Mouse (Mus musculus): ENCODE measurements around the gene Tek.

The Tek gene

GRCm38 (mm10) chr4:94803187-94803586, 64.1 kb downstream of the Tek start:
- no peak for DNase-seq (ENCODE audit: low spot score in 2 of 2)

- DNase-seq (ENCODE audit: low spot score in 2 of 2), result no peak
Observed at GRCm38 (mm10) chr4:94810616-94811015, 71.5 kb downstream of the Tek start.

GRCm38 (mm10) chr4:94826891-94827290, 87.8 kb downstream of the Tek start:
- no peak for DNase-seq (ENCODE audit: low spot score in 2 of 2)

GRCm38 (mm10) chr4:94827429-94827828, 88.3 kb downstream of the Tek start:
- no peak for DNase-seq (ENCODE audit: low spot score in 2 of 2)

GRCm38 (mm10) chr4:94829924-94830386, 90.9 kb downstream of the Tek start:
- no peak for DNase-seq (ENCODE audit: low spot score in 2 of 2)

GRCm38 (mm10) chr4:94837061-94837460, 98.0 kb downstream of the Tek start:
- no peak for DNase-seq (ENCODE audit: low spot score in 2 of 2)

GRCm38 (mm10) chr4:94853301-94853700, 114.2 kb downstream of the Tek start:
- DNase-seq (ENCODE audit: low spot score in 2 of 2), result no peak

GRCm38 (mm10) chr4:94854270-94854669, 115.2 kb downstream of the Tek start:
- DNase-seq (ENCODE audit: low spot score in 2 of 2), result no peak

- no peak for DNase-seq (ENCODE audit: low spot score in 2 of 2)
Observed at GRCm38 (mm10) chr4:94855201-94855600, 116.1 kb downstream of the Tek start.

GRCm38 (mm10) chr4:94900744-94901143, 161.7 kb downstream of the Tek start:
- no peak for DNase-seq (ENCODE audit: low spot score in 2 of 2)

GRCm38 (mm10) chr4:94901780-94902179, 162.7 kb downstream of the Tek start:
- DNase-seq (ENCODE audit: low spot score in 2 of 2), result no peak

All from right cerebral cortex, postnatal 36 days (tissue).